Mouse (Mus musculus) lung, adult 2 months (tissue): ENCODE results near the gene Hoxc13.

Experiments used
- CTCF ChIP-seq: fragments of 200-500 bp; IDR thresholded peaks from 2 replicates; pipeline ENCODE4 v1.5.1; 2011; ENCODE audit warnings: mild to moderate bottlenecking, low read length, control low read depth; ENCODE audit not compliant: insufficient read depth
- POLR2A ChIP-seq: fragments of 200-500 bp; IDR thresholded peaks from 2 replicates; pipeline ENCODE4 v1.6.1; 2011; ENCODE audit warnings: low read depth, mild to moderate bottlenecking, control low read depth, low read length, borderline replicate concordance; ENCODE audit errors: extremely low read depth

DNA sequence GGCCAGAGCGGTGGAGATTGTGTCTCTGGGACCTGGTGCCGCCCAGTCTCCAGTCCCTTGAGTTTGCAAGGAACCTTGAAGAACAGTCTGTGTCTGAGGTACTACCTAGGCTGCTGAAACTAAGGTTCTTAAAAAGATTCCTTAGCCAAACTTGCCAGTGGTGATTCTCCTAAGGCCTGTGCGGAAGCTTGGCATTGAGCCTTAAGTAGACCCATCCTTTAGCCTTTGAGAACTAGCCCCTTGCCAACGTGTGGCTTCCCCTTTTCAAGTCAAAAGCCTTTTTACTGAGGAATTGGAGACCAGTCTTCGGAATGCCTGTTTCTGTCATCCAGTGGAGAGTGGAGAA is 22.5 kb downstream of the Hoxc13 start:
- TF ChIP-seq POLR2A (no peak), CTCF (no peak)
